Mouse (Mus musculus): ENCODE data around the gene Mecom. TPM values are rescaled to one million over a fixed set of nuclear protein-coding genes. Genes with fewer than 3 reads are reported as not detected.

The Mecom gene
- polyA plus RNA-seq, 1 experiment = 0.47 TPM

- TF ChIP-seq POLR2A (IDR thresholded peaks at IDR 0.05; ENCODE audit: low read depth, low read length) (no peak), CTCF (IDR thresholded peaks at IDR 0.05; ENCODE audit: extremely low read depth, insufficient read depth, insufficient read length, insufficient replicate concordance) (no peak)
- no peaks in the 10 kb centered on the region for H3K27me3 ChIP-seq (ENCODE audit: control insufficient read depth, insufficient read depth, low read length)
- no peaks in the 10 kb centered on the region for H3K4me1 ChIP-seq (ENCODE audit: control insufficient read depth, insufficient read depth, insufficient read length)
- 87% methylated on average over 3 of the region's 3 CpGs for WGBS
- no peak overlapping the region for H3K27ac ChIP-seq (ENCODE audit: insufficient read depth, low read length)
- no peak overlapping the region for H3K4me3 ChIP-seq (ENCODE audit: extremely low read depth, insufficient read depth, insufficient read length)
- H3K36me3 ChIP-seq (ENCODE audit: control insufficient read depth, insufficient read depth, low read length) = no peaks in the 10 kb centered on the region
- no peak for DNase-seq (ENCODE audit: low read depth in 1 of 2, low spot score in 2 of 2)
These were observed 352.6 kb downstream of the Mecom start for GRCm38 (mm10) chr3:30195186-30195585.

- H3K4me3 ChIP-seq (ENCODE audit: extremely low read depth, insufficient read depth, insufficient read length) = no peak overlapping the region
- H3K36me3 ChIP-seq (ENCODE audit: control insufficient read depth, insufficient read depth, low read length) = no peaks in the 10 kb centered on the region
- H3K27ac ChIP-seq (ENCODE audit: insufficient read depth, low read length) = no peak overlapping the region
- no peak for DNase-seq (ENCODE audit: low read depth in 1 of 2, low spot score in 2 of 2)
- no peaks in the 10 kb centered on the region for H3K4me1 ChIP-seq (ENCODE audit: control insufficient read depth, insufficient read depth, insufficient read length)
- WGBS = 88% methylated on average over 12 of the region's 12 CpGs
- H3K27me3 ChIP-seq (ENCODE audit: control insufficient read depth, insufficient read depth, low read length) = no peaks in the 10 kb centered on the region
- TF ChIP-seq POLR2A (IDR thresholded peaks at IDR 0.05; ENCODE audit: low read depth, low read length) (no peak), CTCF (IDR thresholded peaks at IDR 0.05; ENCODE audit: extremely low read depth, insufficient read depth, insufficient read length, insufficient replicate concordance) (no peak)
These were observed 355.4 kb downstream of the Mecom start for GRCm38 (mm10) chr3:30192294-30193007.

GRCm38 (mm10) chr3:30189325-30189724 lies 358.5 kb downstream of the Mecom start:
- 68% methylated on average over 2 of the region's 2 CpGs for WGBS
- Histone ChIP-seq H3K36me3 (ENCODE audit: control insufficient read depth, insufficient read depth, low read length) (no peaks in the 10 kb centered on the region), H3K27ac (ENCODE audit: insufficient read depth, low read length) (no peak overlapping the region), H3K4me3 (ENCODE audit: extremely low read depth, insufficient read depth, insufficient read length) (no peak overlapping the region), H3K4me1 (ENCODE audit: control insufficient read depth, insufficient read depth, insufficient read length) (no peaks in the 10 kb centered on the region), H3K27me3 (ENCODE audit: control insufficient read depth, insufficient read depth, low read length) (no peaks in the 10 kb centered on the region)
- TF ChIP-seq CTCF (IDR thresholded peaks at IDR 0.05; ENCODE audit: extremely low read depth, insufficient read depth, insufficient read length, insufficient replicate concordance) (no peak), POLR2A (IDR thresholded peaks at IDR 0.05; ENCODE audit: low read depth, low read length) (no peak)
- DNase-seq (ENCODE audit: low read depth in 1 of 2, low spot score in 2 of 2) = no peak

- no peak overlapping the region for H3K4me3 ChIP-seq (ENCODE audit: extremely low read depth, insufficient read depth, insufficient read length)
- H3K4me1 ChIP-seq (ENCODE audit: control insufficient read depth, insufficient read depth, insufficient read length) = no peaks in the 10 kb centered on the region
- no peak for DNase-seq (ENCODE audit: low read depth in 1 of 2, low spot score in 2 of 2)
- 79% methylated on average over 5 of the region's 5 CpGs for WGBS
- TF ChIP-seq POLR2A (IDR thresholded peaks at IDR 0.05; ENCODE audit: low read depth, low read length) (no peak), CTCF (IDR thresholded peaks at IDR 0.05; ENCODE audit: extremely low read depth, insufficient read depth, insufficient read length, insufficient replicate concordance) (no peak)
- H3K36me3 ChIP-seq (ENCODE audit: control insufficient read depth, insufficient read depth, low read length) = no peaks in the 10 kb centered on the region
- no peak overlapping the region for H3K27ac ChIP-seq (ENCODE audit: insufficient read depth, low read length)
- no peaks in the 10 kb centered on the region for H3K27me3 ChIP-seq (ENCODE audit: control insufficient read depth, insufficient read depth, low read length)
These were observed 359.9 kb downstream of the Mecom start for GRCm38 (mm10) chr3:30187812-30188469.

- no peaks in the 10 kb centered on the region for H3K4me1 ChIP-seq (ENCODE audit: control insufficient read depth, insufficient read depth, insufficient read length)
- DNase-seq (ENCODE audit: low read depth in 1 of 2, low spot score in 2 of 2) = no peak
- TF ChIP-seq POLR2A (IDR thresholded peaks at IDR 0.05; ENCODE audit: low read depth, low read length) = no peak
- TF ChIP-seq CTCF (IDR thresholded peaks at IDR 0.05; ENCODE audit: extremely low read depth, insufficient read depth, insufficient read length, insufficient replicate concordance) = no peak
- no peaks in the 10 kb centered on the region for H3K36me3 ChIP-seq (ENCODE audit: control insufficient read depth, insufficient read depth, low read length)
- H3K27me3 ChIP-seq (ENCODE audit: control insufficient read depth, insufficient read depth, low read length) = no peaks in the 10 kb centered on the region
- WGBS = 90% methylated on average over 8 of the region's 8 CpGs
- H3K27ac ChIP-seq (ENCODE audit: insufficient read depth, low read length) = no peak overlapping the region
- no peak overlapping the region for H3K4me3 ChIP-seq (ENCODE audit: extremely low read depth, insufficient read depth, insufficient read length)
These were observed 365.9 kb downstream of the Mecom start for GRCm38 (mm10) chr3:30181807-30182481.

GRCm38 (mm10) chr3:30176615-30177014 lies 371.2 kb downstream of the Mecom start:
- Histone ChIP-seq H3K4me3 (ENCODE audit: extremely low read depth, insufficient read depth, insufficient read length) (no peak overlapping the region), H3K27ac (ENCODE audit: insufficient read depth, low read length) (no peak overlapping the region), H3K27me3 (ENCODE audit: control insufficient read depth, insufficient read depth, low read length) (no peaks in the 10 kb centered on the region), H3K4me1 (ENCODE audit: control insufficient read depth, insufficient read depth, insufficient read length) (no peaks in the 10 kb centered on the region), H3K36me3 (ENCODE audit: control insufficient read depth, insufficient read depth, low read length) (no peaks in the 10 kb centered on the region)
- DNase-seq (ENCODE audit: low read depth in 1 of 2, low spot score in 2 of 2) = no peak
- 83% methylated on average over 5 of the region's 5 CpGs for WGBS
- TF ChIP-seq CTCF (IDR thresholded peaks at IDR 0.05; ENCODE audit: extremely low read depth, insufficient read depth, insufficient read length, insufficient replicate concordance) (no peak), POLR2A (IDR thresholded peaks at IDR 0.05; ENCODE audit: low read depth, low read length) (no peak)
